Mouse (Mus musculus) retina, postnatal 7 days (tissue): ENCODE measurements around the gene Sacs.

Experiments used
- DNase-seq: peaks from one replicate; pipeline ENCODE4 v3.0.0-alpha.2; 2012; ENCODE audit warnings: low read depth, low spot score

Gene Sacs

DNA sequence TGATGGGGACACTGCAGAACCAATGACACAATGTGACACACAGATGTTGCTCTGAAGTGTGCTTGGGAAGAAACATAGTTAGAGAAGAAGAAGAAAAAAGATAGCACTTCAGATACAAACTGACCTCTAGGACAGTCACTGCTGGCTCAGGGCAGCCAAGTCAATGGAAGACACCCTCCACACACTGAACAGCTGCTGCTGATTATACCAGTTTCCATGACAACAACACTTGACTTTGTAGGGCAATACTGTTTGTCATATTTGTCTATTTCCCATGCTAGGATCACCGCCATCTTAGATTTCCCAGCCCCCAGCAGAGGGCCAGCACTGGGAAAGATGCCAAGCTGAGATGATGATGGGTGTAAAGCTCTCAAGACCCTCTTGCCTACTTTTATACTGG lies 22.7 kb downstream of the Sacs start:
- no peak for DNase-seq

DNA sequence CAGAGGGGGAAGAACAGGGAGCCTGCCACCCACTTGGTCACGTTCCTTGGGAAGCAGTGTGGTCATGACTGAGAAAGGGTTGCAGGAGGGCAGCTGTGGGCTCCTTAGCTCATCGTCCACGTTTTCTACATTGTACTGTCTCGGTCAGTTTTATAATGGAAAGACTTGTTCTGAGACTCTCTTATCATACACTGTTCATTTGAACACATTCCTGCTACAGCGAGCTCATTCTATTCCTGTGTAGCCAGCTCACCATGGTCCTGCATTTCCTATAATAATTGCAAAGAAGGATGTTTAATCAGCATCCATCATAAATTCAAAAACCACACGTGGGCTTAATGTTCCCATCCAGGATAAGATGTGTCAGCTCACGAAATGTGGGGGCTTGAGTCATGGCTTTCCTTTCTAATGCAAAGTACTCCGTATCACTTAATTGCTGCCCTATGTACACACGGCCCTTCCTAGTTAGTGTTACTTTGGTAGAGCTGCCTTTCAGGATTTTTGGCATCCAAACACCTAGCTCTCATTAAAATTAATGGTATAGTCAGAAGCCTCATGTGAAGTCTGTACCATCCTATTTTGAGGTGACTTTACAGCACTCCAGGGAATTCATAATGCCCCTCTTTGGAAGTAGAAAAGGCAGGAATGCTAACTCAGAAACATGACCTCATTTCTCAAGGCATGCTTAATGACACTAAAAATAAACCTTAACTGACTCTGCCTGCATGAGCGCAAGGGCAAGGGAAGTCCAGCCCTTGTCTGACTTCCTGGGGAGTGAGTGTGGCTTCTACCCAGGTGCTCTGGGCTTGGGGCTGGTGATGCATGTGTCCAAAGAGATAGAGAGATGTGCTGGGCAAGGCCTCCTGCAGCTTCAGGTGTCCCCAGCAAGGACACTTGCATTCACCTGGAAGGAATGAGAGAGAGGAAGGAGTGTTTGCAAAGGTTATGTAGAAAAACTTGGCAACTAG lies 23.4 kb downstream of the Sacs start:
- no peak for DNase-seq

DNA sequence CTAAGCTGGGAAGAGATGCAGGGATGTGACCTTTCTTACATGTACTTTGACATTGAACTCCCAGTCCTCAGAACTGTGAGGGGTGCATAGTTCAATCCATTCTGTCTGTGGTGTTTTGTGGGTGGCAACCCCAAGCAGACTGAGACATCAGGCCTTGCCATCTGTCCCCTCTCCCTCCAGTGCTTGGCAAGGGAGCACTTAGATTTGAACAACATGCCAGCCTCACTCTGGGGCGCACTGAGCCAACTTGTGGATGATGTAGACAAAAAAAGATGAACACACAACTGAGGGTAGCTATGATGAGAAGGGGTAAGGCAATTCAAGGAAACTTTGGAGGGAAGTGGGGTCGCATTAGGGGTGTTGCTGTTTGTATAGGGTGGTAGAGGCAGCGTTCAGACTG lies 26.2 kb downstream of the Sacs start:
- DNase-seq, result no peak

GRCm38 (mm10) chr14:61165929-61166328 lies 27.7 kb downstream of the Sacs start:
- no peak for DNase-seq

DNA sequence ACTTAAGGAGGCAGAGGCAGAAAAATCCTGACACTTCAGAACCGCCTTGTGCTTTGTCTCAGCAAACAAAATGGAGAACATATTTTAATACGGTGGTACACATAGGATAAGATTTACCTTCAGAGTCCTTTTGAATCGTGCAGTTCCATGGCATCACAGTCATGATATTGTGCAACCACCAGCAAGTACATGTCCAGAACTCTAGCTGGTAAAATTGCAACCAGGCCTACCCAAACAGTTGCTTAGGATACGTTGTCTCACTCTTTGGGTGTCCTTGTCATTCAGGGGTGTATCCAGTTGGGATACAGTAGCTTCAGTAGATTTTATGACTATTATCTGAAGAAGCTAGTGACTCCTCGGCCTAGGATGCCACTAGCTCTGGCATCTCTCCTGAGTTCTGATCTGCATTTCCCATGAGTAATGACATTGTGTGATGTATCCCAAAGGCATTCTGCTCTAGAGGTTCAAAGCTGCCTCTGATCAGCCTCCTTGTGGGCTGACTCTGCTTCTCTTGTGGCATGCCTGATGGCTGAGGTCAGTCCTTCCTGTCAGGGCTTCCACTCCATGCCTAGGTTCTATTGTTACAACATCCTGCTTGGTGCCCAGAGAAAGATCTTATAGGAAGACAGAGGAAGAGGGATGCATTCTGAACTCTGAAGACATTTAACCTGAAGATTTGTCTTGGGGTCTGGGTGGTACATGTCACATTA lies 33.2 kb downstream of the Sacs start:
- no peak for DNase-seq

- peak; percentile 96 for DNase-seq
These were observed 34.4 kb downstream of the Sacs start for GRCm38 (mm10) chr14:61172548-61173158.

GRCm38 (mm10) chr14:61173229-61173628 lies 35.0 kb downstream of the Sacs start:
- DNase-seq, result no peak

DNA sequence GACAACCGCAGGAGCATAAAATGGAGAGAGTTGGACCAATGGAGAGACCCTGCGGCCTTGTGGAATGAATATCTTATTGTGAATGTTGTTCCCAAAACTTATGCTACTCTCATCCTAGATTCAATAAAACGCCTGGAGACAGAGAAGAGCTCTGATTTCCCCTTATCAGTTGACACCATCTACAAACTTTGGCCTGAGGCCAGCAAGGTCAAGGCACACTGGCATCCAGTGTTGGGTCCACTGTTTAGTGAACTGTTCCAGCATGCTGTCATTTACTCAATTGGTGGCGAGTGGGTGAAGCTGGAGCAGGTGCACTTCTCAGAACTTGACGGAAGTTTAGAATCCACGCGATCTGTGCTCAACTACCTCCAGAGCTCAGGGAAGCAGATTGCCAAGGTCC lies 53.6 kb downstream of the Sacs start:
- no peak for DNase-seq

DNA sequence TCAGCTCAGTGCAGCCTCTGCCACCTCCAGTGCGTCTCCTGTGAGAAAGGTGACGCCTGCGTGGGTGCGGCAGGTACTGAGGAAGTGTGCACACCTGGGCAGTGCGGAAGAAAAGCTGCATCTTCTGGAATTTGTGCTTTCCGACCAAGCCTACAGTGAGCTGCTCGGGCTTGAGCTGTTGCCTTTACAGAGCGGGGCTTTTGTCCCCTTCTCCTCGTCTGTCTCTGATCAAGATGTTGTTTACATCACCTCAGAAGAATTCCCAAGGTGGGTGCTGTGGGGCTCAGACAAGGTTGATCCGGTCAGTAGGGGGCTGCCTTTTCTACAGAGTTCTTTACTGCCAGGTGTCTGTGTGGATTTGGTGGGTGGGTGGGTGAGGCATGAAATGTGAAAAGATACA lies 54.1 kb downstream of the Sacs start:
- no peak for DNase-seq

DNA sequence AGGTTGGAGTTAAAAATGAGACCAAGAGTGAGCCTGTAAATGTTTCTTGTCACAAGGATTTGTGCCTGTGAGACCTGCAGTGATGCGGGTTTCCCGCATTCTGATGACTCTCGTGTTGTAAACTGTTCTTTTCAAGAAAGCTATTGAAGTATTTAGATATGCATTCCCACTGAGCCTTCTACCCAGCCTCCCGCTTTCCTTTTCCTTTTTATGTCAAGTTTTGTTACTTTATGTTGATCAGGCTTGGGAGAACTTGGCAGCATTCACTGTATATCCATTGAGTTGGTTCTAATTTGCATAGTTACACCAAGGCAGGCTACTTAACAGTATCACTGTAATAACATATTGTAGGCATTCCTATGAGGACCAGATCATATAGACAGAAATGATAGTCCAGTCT lies 56.2 kb downstream of the Sacs start:
- DNase-seq, result no peak

GRCm38 (mm10) chr14:61210111-61210510 lies 71.9 kb downstream of the Sacs start:
- DNase-seq, result no peak

- DNase-seq, result no peak
These were observed 73.5 kb downstream of the Sacs start for GRCm38 (mm10) chr14:61211754-61212153.

DNA sequence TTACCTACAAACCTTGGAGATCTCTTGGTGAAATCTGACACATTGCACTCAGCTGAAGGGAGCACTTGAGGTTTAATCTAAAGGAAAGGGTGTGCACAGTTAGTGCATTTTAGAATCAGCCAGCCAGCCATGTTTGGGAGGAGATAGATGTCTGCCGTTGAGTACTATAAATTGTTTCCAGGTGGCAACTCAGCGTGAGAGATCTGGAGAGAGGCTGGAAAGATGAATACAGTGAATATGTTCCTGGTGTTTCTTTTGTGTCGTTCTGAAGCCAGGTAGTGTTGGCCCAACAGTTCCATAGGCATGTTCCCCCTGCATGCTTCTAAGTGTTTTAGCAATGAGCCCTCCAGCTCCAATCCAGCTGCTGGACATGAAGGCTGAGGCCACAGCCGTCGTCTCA lies 82.9 kb downstream of the Sacs start:
- DNase-seq, result no peak

GRCm38 (mm10) chr14:61222506-61222905 lies 84.2 kb downstream of the Sacs start:
- DNase-seq, result no peak

GRCm38 (mm10) chr14:61223740-61224139 lies 85.5 kb downstream of the Sacs start:
- no peak for DNase-seq

- no peak for DNase-seq
These were observed 86.3 kb downstream of the Sacs start for GRCm38 (mm10) chr14:61224387-61225077.

DNA sequence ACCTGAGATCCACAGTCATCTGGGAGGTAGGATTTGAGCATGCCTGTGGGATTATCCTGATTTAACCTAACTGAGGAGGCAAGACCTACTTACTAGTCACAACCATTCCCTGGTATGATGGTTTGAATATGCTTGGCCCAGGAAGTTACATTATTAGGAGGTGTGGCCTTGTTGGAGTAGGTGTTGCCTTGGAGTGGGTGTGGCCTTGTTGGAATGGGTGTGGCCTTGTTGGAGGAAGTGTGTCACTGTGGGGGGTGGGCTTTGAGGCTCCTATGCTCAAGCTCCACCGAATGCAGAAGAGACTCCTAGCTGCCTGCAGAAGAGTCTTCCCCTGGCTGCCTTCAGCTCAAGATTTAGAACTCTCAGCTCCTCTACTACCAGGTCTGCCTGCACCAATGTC lies 87.9 kb downstream of the Sacs start:
- DNase-seq, result no peak

GRCm38 (mm10) chr14:61229763-61230162 lies 91.5 kb downstream of the Sacs start:
- DNase-seq, result no peak

DNA sequence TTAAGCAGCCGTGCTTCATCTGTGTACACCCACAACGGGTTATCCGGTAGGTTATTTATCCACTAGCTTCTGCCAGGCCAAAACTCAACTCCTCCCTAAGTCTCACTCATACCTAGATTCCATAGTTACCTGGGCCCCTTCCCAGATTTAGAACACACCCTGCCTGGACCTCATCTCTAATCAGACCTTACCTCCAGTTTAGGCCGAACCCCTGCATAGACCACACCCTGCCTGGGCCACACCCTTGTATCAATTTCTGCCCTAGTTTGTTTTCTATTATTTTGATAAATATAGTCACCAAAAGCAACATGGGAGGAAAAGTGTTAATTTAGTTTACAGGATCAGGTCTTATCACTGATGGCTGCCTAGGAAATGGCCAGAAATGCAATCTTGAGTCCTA lies 91.9 kb downstream of the Sacs start:
- no peak for DNase-seq

GRCm38 (mm10) chr14:61232016-61232568 lies 93.8 kb downstream of the Sacs start:
- DNase-seq, result no peak

DNA sequence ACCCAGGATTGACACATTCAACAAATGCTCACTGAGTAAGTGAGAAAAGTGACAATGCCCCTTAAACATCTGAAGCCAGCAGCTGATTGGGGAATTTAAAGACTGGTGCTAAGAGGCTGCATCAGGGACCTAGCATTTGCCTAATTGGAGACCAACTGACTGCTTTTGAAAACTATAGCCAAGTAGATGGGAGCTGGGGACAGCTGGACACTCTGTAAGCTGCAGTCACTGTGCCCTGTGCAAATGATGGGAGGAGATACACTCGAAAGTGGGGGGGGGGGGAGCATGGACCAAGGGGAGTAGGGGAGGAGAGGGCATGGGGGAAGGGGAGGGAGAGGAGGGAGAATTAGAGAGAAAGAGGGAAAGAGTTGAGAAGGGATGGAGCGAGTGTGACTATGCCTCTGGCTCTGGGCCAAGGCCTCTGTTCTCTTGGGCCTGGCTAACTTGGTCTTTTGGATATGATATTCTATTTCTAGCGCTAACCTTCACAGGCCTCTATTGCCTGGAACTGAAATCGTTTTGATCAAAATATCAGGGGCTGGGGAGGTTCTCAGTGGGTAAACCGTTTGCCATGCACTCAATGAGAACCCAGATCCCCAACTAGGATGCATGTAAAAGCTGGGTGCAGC lies 97.7 kb downstream of the Sacs start:
- no peak for DNase-seq
